Mouse (Mus musculus) gastrocnemius, postnatal 14 days (tissue): Measurements from ENCODE around the gene Klhl33. TPM values are rescaled to one million over a fixed set of nuclear protein-coding genes. Genes with fewer than 3 reads are reported as not detected.
"Not testable (repeated sequence)": the region's sequence is repeated elsewhere in the genome, so short reads cannot be mapped to it uniquely, and the experiment has no call there.

Source experiments
- DNase-seq: peaks from one replicate; pipeline ENCODE4 v3.0.0; 2021; ENCODE audit warnings: mixed read lengths
- intact Hi-C: fragments of 180-260 bp; cut with DNase I; formaldehyde crosslinking; loops from one replicate; pipeline ENCODE4 v1.15.1; 2025; ENCODE audit warnings: low total_unique reads
- long read RNA-seq, 2 experiments: library from polyadenylated mRNA; stranded (forward); transcript quantifications; one replicate each; pipeline ENCODE4 v2.0.0; 2021
- total RNA-seq, 2 experiments: library from RNA; stranded (reverse); gene quantifications; 2 replicates each; pipeline ENCODE4 v1.2.3; 2021

Klhl33 gene
- 100 to 1,000 TPM; 101 to 192 TPM for total RNA-seq
- long read RNA-seq, experiment 1, full-length matches to known transcripts = 55 of 110 reads
- long read RNA-seq, experiment 1, partial matches to known transcripts = 5 of 110 reads
- long read RNA-seq, experiment 1, other reads (novel, unspliced or antisense) = 50 of 110 reads
- long read RNA-seq, experiment 2, full-length matches to known transcripts = 76 of 150 reads
- long read RNA-seq, experiment 2, partial matches to known transcripts = 13 of 150 reads
- long read RNA-seq, experiment 2, other reads (novel, unspliced or antisense) = 61 of 150 reads

DNA sequence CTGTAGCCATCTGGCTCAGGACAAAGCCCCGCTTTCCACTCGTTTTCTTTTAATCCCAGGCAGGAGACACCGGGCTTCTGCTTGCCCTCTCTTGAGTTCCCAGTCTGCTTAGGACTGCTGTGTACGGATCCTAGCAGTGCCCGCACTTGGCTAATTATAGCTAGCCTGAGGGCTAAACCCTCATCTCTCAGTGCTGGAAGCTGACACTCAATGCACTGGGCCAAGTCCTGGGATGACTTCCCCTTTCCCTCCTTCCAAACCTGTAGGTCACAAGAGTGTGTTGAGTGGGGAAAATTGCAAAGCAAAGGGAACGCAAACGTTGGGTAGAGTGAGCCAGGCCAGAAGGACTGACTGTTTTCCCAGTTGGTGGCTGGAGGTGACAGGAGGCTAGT lies at the start of gene Klhl33:
Gene Klhl33 (minus strand): TSS at position 134 of the 392 bp plus-strand sequence.
- intact Hi-C loops = no loop called here

DNA sequence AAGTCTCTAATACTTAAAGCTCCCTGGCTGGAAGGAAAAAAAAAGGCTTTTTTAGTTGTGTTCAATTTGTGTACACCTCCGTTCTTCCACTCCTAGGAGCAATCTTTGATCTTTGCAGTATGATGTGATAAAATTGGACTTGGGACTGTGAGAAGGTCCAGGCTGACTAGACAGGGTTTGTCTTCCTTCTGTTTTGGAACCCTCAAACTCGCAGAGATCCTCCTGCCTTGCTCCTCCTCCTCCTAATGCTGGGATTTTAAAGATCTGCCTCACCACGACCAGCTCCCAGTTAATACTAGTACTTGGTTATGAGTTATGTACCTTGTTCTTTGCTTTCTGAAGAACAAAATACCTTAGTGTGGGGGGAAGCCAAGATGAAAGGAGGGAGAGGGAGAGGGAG lies 48.2 kb upstream of the Klhl33 start:
- DNase-seq, intact Hi-C loops: not testable (repeated sequence)

More for the DNA sequence above, at the start of gene Klhl33:
- DNase-seq = peak; percentile 49

DNA sequence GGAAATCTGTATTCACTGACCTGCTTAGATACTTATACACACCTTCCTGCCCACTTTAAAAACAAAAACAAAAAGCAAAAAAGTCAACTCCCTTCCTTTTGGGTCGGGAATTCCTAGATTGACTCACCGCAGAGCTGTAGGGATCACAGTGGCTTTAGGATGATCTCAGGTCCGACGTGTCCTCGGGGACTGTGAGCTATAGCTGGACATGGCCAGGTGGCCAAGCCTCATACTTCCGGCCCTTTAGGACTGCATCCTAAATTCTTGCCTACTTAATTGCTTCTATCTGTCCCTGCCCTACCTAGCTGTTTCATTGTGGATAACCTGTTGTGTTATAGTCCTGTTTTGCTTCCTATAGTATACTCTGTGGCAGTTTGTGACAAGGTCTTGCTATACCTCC lies 47.8 kb upstream of the Klhl33 start:
- intact Hi-C loops, DNase-seq: not testable (repeated sequence)

DNA sequence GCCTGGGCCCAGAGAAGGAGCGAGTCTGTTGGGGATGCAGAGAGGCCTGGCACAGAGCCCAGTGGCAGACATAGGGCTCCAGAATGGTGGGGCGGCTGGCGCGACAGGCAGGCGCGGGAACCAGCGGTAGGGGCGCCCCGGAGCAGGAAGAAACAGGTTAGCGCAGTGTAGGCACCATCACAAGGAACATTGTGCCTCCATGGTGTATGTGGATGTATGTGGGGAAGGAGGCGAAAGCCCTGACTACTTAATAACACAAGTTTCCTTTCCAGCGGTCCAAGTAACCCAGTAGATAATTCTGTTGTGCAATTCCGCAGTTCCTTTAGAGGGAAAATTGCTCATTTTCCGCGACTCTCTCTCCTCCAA lies 47.3 kb upstream of the Klhl33 start:
- intact Hi-C loops, DNase-seq: not testable (repeated sequence)

DNA sequence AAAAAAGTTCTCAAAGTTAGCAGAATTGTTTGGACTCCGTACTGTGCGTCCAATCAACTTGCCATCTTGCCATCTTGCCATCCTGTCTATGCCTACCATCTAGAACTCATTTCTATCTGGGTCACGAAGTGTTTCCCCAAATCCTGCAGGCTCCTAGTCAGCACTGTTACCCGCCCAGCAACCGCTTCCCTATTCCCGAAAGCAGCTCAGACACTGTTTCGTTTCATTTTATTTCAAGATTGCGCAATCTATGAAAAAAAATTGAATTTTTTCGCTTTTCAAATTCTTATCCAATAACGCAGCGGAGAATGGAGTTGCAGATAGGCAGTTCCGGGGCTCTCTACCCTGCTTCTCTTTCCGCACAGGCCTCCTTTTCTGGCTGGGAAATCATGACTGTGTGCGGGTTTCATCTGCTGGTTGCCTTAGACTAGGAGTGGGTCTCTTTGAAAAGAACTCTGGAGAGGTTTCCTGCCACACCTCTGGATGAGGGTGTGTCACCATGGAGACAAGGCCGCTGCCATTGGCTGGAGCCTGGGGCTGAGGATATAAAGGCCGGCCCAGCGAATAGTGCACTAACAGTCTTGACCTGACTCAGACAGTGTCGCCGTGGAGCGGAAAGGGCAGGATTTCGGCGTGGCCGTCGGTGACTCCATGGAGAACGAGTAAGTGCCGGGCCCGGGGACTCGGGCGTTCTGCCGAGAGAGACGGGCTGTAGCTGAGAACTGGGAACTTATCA lies 46.8 kb upstream of the Klhl33 start, which contains the start of gene Gm49342:
Gene Gm49342 (plus strand): TSS at position 586 of the 736 bp plus-strand sequence.
- intact Hi-C loops = no loop called here
- DNase-seq = peak; percentile 95

DNA sequence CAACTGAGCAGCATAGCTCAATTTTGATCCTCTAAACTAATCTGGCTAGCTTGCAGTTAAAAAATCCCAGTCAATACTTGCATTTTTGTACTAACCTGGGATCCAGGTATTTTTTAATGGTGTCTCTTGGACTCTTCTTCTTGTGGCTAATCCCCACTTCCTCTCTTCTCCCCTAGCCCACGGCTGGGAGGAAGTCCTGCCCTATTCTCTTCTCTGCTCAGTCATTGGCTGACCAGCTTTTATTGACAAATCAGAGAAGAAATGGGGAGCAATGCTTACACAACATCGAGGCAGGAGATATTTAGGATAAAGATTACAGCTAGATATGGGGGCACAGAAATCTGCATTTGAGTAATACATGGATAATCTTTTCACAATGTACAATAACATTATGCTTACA lies 41.6 kb upstream of the Klhl33 start:
- no peak for DNase-seq
- intact Hi-C loops = no loop called here

DNA sequence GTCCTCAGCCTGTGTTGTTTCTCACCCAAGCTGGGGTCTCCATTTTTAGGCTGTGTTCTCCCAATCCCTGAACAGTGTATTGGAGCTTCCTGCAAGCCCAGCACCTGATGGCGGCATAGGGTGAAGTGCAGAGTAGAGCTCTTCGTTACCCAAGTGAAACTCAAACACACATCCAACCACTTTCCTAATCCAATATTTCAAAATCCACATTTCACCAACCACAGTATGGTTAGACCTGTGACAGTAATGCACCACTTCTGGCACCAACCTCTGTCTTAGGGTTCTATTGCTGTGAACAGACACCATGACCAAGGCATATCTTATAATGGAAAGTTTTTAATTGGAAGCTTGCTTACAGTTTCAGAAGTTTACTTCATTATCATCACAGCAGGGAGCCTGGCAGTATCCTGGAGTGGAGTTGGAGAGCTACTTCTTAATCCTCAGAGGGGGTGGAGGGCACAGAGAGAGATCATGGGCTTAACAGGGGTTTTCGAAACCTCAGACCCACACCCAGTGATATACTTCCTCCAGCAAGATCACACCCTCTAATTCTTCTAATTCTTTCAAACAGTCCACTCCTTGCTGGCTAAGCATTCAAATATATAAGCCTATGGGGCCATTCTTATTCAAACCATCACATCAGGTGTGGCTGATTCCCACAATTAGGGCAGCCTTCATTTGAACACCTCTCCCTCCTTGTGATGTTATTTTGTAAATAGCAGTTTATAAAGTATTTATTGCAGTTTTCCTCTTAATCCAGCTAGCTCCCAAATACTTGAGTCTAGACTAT lies 41.0 kb upstream of the Klhl33 start:
- DNase-seq = no peak
- intact Hi-C loops = no loop called here

DNA sequence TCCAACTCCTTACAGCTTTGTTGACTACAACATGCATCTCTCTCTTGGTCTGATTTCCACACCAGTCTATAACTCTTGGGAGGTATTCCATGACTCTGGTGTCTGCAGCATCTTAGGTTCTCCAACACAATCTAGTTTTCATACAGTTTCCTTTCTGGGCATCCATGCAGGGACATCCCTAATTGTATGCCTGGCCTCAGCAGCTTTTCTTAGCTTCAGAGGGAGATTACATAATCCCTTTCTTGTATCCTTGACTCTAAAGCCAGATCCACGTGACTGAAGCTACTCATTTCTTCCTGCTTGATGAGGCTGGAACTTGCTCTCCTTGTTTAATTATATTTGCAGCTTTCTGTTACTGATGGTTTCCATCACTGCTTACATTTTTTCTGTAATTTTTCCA lies 39.3 kb upstream of the Klhl33 start:
- DNase-seq = no peak
- intact Hi-C loops = no loop called here

DNA sequence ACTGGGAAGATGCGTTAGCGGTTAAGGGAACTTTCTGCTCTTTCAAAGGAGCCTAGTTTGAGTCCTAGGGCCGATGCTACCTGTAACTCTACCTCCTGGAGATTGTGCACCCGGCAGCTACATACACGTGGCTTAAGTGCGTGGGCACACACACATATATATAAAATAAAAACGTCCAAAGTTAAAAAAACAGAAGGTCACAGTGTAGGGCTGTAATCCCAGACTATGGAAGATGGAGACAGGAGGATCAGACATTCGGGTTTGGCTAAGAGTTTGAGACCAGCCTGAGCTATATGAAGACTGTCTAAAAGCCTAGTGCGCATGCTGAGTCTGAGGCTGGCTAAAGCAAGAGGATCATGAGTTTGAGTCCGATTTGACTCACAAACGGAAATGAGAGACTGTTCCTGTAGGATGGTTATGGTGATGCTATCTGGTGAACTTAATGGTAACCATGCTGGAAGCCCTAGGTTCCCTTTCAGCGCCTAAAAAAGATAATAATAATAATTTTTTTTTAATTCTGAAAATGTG lies 34.2 kb upstream of the Klhl33 start:
- no peak for DNase-seq
- intact Hi-C loops = loop anchor here (5.0 kb wide), 1 partner anchor 129 kb away; no protein-coding TSS in a partner anchor

DNA sequence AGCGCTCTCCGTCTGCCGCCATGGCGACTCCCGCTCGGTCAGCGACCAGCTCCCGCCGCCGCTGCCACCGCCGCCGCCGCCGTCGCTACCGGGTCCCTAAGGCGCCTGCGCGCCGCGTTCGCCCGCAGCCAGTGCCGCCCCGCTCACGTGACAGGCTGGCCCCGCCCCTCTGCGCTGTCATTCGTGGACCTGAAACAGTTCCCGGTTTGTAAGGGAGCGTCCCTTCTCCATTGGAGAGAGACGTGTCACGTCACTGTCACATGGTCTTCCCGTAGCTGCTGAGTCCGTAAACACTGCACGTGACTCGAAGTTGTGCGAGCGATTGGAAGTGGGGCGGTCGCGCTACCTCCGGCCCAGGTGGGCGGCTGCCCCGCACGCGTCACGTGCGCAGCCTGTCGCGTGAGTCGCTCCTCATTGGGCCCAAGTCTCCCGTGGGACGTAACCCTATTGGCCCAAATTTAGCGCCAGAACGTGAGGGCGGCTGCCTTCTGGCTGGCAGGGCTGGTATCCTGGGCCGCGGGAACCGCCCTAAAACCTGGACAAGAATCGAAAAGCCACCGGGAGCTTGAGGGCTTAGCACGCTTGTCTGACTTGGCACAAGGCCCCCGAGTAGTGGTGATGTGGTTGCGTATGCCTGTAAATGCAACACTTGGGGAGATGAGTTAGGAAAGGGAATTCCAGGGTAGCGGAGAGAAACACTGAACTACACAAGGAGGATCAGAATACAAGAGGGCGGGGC lies 33.6 kb upstream of the Klhl33 start, which contains the start of the genes Pip4p1 and Pnp:
Gene Pip4p1 (minus strand): TSS at position 103 of the 739 bp plus-strand sequence.
Gene Pnp (plus strand): TSS at position 329 of the 739 bp plus-strand sequence.
- DNase-seq = peak; percentile 99
- intact Hi-C loops = loop anchor here (5.0 kb wide), 1 partner anchor 129 kb away; no protein-coding TSS in a partner anchor

DNA sequence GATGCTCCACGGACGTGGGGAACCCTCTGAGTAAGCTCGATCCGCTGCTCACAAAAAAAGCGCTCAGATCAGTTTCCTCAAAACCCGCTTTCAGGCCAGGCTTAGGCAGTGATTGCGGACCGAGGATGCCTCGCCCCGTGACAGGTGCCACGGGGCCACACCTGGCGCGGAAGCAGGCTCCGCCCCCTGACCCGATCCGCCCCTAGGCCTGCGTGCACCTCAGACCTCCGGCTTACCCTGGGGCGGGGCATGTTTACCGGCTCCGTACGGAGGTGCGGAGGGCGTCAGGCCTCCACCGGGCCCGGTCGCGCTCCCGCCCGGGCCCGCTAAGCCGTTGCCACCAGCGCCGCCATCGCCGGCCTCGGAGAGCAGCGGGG lies 33.1 kb upstream of the Klhl33 start:
- intact Hi-C loops = loop anchor here (5.0 kb wide), 1 partner anchor 128 kb away; no protein-coding TSS in a partner anchor
- peak; percentile 53 for DNase-seq

DNA sequence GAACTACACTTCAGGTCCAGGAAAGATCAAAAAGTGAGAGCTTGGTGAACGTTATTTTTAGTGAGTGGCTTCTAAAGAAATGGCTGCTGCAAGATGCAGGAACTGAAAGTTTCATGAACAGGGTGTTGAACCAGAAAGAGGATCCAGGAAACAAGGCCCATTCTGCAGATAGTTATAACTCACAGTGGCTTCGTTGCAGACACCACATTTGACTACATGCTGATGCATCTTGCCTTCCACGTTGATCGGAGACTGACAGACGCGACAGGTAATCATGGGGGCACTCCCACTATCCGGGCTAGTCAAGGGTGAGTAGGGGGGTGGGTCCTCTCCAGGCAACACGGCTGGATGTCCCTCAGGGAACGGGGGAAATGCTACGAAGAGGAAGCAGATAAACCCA lies 32.6 kb upstream of the Klhl33 start:
- peak; percentile 6 for DNase-seq
- intact Hi-C loops = loop anchor here (5.0 kb wide), 1 partner anchor 128 kb away; no protein-coding TSS in a partner anchor

DNA sequence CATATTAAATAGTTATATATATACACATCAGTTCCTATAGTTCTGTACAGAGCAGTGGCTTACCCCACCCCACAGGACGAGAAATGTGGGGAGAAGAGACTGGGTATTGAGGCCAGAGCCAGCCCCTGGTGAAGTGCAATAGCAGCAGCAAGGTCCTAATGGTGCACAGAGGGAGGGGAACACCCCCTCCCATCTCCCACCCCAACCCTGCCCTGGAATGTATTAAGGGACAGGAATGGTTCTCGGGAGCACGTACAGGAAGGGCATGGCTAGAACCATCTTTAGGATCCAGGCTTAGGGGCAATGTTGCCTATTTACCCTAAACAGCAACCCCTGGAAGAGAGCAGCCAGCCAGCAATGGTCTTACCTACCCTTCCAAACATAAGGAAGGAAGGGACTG lies 30.1 kb upstream of the Klhl33 start:
- intact Hi-C loops = no loop called here
- no peak for DNase-seq

DNA sequence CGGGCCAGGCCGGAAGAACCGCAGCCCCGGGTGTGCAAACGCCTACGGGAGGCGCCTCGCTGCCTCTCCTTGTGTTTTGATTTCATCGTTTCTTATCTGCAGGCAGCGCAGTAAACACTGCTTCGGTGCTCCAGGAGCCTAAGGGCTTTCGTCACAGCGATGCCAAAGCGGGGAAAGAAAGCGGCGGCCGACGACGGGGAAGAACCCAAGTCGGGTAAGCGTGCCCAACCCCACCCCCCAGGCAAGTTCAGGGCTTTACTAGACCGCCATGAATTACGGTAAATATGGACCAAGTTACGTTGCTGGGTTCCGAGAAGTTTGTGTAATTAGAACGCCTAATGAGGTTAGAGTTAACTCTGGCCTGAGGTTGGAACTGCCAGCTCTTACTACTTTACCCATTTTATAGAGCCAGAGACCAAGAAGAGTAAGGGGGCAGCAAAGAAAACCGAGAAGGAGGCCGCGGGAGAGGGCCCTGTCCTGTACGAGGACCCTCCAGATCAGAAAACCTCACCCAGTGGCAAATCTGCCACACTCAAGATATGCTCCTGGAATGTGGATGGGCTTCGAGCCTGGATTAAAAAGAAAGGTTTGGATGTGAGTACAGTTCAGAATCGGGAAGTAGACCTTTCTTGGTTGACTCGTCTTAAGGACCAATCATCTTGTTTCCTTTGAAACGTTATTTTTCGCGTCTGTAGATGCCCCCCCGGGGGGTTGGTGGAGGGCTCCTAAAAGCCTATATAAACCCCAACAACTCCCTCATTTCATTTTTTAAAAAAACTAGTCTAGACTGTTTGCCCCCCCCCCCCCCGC lies 28.0 kb upstream of the Klhl33 start:
- intact Hi-C loops = no loop called here
- no peak for DNase-seq

DNA sequence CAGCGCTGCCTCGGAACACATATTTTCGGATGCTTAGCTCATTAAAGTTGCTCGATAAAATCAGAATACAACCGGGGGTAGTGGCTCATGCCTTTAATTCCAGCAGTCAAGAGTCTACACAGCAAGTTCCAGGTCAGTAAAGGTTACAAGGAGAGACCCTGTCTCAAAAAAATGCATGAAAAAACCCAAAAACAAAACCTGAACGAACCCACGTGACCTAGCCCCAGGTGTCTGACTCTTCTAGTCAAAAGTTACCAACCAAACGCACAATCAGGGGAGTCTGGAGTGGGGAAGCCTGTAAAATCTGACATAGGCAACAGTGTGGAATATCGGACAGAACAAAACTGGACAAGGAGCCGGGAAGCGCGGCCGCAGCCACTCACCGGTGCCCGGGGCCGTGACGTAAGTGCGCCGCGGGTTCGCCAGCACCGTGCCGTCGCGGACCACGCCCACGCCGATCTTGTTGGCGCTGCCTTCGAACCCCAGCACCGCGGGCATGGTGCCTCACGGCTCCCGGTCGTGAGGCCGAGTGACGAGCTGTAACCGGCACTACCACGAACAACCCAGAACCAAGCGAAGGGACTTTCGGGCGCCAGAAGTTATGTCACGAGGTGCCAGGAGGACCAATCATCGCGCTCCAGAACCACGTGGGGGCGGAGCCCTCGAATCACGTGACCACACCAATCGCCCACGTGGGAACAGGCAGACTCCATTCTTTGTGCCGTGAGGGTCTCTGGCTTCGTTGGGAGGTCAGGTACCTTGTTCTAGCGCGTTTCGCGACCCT lies 27.2 kb upstream of the Klhl33 start, which contains the start of the genes Osgep and Apex1:
Gene Osgep (minus strand): TSS at position 613 of the 784 bp plus-strand sequence.
Gene Apex1 (plus strand): TSS at position 688 of the 784 bp plus-strand sequence.
- intact Hi-C loops = no loop called here
- DNase-seq = peak; percentile 95

DNA sequence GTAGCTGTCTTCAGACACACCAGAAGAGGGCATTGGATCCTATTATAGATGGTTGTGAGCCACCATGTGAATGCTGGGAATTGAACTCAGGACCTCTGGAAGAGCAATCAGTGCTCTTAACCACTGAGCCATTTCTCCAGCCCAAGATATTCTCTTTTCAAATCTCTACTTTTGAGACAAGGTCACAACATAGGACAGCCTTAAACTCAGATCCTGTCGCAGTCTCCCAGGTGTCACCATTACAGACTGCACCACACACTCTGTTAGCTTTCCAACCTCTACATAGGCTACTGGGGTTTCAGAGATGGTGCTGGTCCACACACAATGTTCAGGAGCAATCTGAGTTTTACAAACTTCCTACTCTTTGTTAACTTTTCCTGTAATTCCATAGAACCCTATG lies 26.1 kb upstream of the Klhl33 start:
- intact Hi-C loops, DNase-seq: not testable (repeated sequence)

DNA sequence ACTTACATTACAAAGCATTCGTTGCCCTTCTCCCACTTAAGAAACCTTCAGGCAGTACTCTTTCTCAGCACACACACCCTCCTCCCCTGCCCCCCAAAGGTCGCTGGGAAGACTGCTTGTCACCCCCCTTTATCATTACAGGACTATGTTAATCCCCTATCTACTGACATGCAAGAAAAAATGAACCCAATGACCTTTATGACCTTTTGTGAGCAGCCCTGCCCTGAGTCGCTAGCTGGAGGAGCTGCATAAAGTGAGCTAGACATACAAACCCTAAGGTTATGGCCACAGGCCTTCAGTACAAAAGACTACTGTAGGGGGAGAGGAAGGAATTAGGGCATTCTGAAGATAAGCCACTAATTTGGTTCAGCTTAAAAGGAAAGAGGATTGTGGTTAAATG lies 14.0 kb upstream of the Klhl33 start:
- no peak for DNase-seq
- intact Hi-C loops = no loop called here
